Mouse (Mus musculus) embryonic fibroblast, embryonic 13.5 days (primary cell): Measurements from ENCODE around the gene Rec8.

Experiments used
- CTCF ChIP-seq: IDR thresholded peaks from 2 replicates; pipeline ENCODE4 v1.5.1; 2011; ENCODE audit warnings: mild to moderate bottlenecking, control low read depth, low read length, moderate library complexity, borderline replicate concordance; ENCODE audit not compliant: insufficient read depth
- POLR2A ChIP-seq: IDR thresholded peaks from 2 replicates; pipeline ENCODE4 v1.6.1; 2011; ENCODE audit warnings: low read depth, mild to moderate bottlenecking, control low read depth, low read length, moderate library complexity

GRCm38 (mm10) chr14:55615876-55616275 is 2.0 kb upstream of the Rec8 start:
- TF ChIP-seq CTCF (no peak), POLR2A (no peak)
